Mouse (Mus musculus): Measurements from ENCODE around the gene Slc44a3. TPM values are rescaled to one million over a fixed set of nuclear protein-coding genes. Genes with fewer than 3 reads are reported as not detected.

Slc44a3 gene
- polyA plus RNA-seq, 1 experiment = 2.3 TPM

DNA sequence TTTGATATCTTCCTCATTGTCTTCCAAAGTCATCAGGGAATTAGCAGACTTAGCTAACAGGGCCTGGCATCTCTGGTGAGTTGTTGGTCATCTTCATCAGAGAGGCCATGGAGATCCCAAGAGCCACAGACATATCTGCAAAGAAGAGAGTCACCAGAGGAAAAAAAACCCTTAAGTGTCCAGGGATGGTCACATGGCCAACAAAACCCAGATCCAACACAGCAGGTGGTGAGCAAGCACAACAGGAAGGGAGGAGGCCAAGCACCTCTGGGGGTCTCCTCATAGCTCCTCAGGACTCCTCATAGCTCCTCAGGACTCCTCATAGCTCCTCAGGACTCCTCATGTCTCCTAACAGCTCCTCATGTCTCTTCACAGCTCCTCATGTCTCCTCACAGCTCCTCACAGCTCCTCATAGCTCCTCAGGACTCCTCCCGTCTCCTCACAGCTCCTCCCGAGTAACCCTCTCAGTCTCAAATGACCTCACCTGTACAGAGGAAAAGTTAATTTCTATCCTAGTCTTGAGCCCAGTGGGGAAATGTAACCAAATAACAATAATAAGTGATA, 35.2 kb upstream of the Slc44a3 start:
- no peaks in the 10 kb centered on the region for H3K79me2 ChIP-seq (ENCODE audit: control insufficient read depth, insufficient read depth)
- no peaks in the 10 kb centered on the region for H3K27me3 ChIP-seq (ENCODE audit: control insufficient read depth, insufficient read depth, insufficient read length)
- peak overlapping the region; percentile 8 for H3K4me2 ChIP-seq (ENCODE audit: low read depth)
- H3ac ChIP-seq (ENCODE audit: control insufficient read depth, insufficient read length) = no peak overlapping the region
- no peak overlapping the region for H3K4me3 ChIP-seq
- TF ChIP-seq USF1 (IDR thresholded peaks at IDR 0.05; ENCODE audit: low read depth) (peak; percentile 71), REST (IDR thresholded peaks at IDR 0.05; ENCODE audit: insufficient read depth, insufficient read length) (no peak)
- H3K36me3 ChIP-seq (ENCODE audit: control insufficient read depth, insufficient read depth) = no peaks in the 10 kb centered on the region

DNA sequence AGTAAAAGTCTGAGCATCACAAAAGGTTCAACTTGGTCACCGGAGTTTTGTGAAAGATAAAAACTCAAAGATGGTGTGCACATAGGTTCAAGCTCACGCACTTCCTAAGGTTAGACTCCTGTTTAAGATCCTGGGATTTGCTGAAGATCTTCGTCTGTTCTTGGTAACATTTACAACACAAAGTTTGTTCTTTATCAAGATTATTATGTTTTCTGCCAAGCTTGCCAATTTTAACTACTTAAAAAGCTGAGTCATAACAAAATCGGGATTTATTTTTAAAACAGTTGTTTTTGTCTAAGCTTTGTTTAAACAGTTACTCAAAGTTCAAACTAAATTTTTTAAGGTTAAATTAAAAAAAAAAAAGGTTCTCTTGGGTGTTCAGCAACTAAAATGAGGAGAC, 34.7 kb upstream of the Slc44a3 start:
- TF ChIP-seq CEBPB (IDR thresholded peaks at IDR 0.05; ENCODE audit: insufficient read depth, poor library complexity, severe bottlenecking) (no peak), USF1 (IDR thresholded peaks at IDR 0.05; ENCODE audit: low read depth) (no peak), MAX (IDR thresholded peaks at IDR 0.05; ENCODE audit: low read depth) (no peak)
- Histone ChIP-seq H3K4me2 (ENCODE audit: low read depth) (peak overlapping the region; percentile 8), H3K27me3 (ENCODE audit: control insufficient read depth, insufficient read depth, insufficient read length) (no peaks in the 10 kb centered on the region), H3K4me3 (no peak overlapping the region), H3K36me3 (ENCODE audit: control insufficient read depth, insufficient read depth) (no peaks in the 10 kb centered on the region), H3K79me2 (ENCODE audit: control insufficient read depth, insufficient read depth) (no peaks in the 10 kb centered on the region), H3ac (ENCODE audit: control insufficient read depth, insufficient read length) (no peak overlapping the region)

DNA sequence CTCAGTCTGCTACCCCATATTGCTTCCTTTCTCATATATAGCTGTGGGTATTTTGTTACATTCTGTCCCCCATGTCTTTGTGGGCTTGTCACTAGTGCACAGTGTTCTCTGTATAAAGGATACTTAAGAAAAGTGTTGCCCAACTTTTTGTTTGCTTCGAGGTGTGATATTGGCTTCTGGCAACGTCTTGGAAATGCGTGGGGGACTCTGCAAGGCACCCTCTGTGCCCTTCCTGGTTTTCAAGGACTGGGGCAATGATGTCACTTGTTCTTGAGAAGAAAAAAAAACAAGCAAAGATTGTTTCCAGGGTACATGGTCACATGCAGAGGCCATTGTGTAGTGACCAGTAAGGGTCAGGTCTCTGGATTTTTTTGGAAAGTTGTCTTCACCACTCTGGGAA, 29.6 kb upstream of the Slc44a3 start:
- Histone ChIP-seq H3ac (ENCODE audit: control insufficient read depth, insufficient read length) (no peak overlapping the region), H3K27me3 (ENCODE audit: control insufficient read depth, insufficient read depth, insufficient read length) (no peaks in the 10 kb centered on the region), H3K79me2 (ENCODE audit: control insufficient read depth, insufficient read depth) (no peaks in the 10 kb centered on the region), H3K4me3 (no peak overlapping the region), H3K36me3 (ENCODE audit: control insufficient read depth, insufficient read depth) (no peaks in the 10 kb centered on the region), H3K4me2 (ENCODE audit: low read depth) (no peak overlapping the region)
- TF ChIP-seq POLR2AphosphoS2 (IDR thresholded peaks at IDR 0.05; ENCODE audit: insufficient read length, low read depth) (no peak), TCF3 (IDR thresholded peaks at IDR 0.05; ENCODE audit: insufficient read length, low read depth) (no peak), POLR2A (IDR thresholded peaks at IDR 0.05; ENCODE audit: insufficient read length, low read depth) (no peak), MAX (IDR thresholded peaks at IDR 0.05; ENCODE audit: low read depth) (no peak), SRF (IDR thresholded peaks at IDR 0.05; ENCODE audit: control insufficient read depth, insufficient read length, low read depth) (no peak), E2F4 (IDR thresholded peaks at IDR 0.05; ENCODE audit: insufficient read depth) (no peak), CEBPB (IDR thresholded peaks at IDR 0.05; ENCODE audit: insufficient read depth, poor library complexity, severe bottlenecking) (no peak), MYOG (IDR thresholded peaks at IDR 0.05; ENCODE audit: control insufficient read depth in 1 of 3, insufficient read depth in 1 of 3, insufficient read length in 2 of 3, low read depth in 2 of 3) (no peak), TCF12 (IDR thresholded peaks at IDR 0.05; ENCODE audit: insufficient read depth, poor library complexity, severe bottlenecking) (no peak), MYOD1 (IDR thresholded peaks at IDR 0.05; ENCODE audit: control insufficient read depth in 1 of 3, insufficient read length in 2 of 3, low read depth in 2 of 3) (no peak), USF1 (IDR thresholded peaks at IDR 0.05; ENCODE audit: low read depth) (no peak), REST (IDR thresholded peaks at IDR 0.05; ENCODE audit: insufficient read depth, insufficient read length) (no peak)

DNA sequence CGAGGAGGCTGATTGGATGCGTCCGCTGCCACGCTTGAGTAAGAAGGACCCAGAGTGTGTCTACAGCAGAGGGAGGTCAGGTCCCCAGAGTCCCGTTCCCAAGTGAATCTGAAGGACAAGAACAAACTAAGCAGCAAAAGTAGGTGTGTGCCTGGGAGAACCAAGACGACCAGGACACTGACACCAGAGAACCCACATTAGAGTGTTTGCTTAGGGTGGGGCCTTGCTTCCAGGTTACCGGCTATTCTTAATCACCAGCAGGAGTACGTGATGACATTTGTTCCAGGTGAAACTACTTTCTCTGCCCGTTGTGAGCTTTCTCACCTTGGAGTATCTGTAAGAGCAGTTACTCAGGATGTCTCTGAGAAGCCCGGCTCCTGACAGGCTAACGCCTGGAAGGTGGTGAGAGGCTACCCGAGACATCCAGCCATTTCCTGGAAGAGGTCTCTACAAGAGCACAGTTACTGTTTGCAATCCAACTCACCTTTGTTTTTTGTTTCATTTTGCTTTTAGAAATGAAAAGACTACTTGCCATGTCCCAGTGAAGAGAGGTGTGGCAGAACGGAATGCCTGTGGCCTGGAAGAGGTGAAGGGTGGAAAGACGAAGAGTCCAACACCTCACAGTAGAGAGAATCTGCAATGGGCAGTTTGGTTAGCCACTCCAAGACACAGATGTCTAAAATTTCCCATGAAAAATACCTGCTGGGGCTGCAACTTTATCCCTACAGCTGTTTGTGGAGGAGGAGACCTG, 28.1 kb upstream of the Slc44a3 start:
- Histone ChIP-seq H3K36me3 (ENCODE audit: control insufficient read depth, insufficient read depth) (no peaks in the 10 kb centered on the region), H3K4me2 (ENCODE audit: low read depth) (no peak overlapping the region), H3K4me3 (no peak overlapping the region), H3K79me2 (ENCODE audit: control insufficient read depth, insufficient read depth) (no peaks in the 10 kb centered on the region), H3K27me3 (ENCODE audit: control insufficient read depth, insufficient read depth, insufficient read length) (no peaks in the 10 kb centered on the region), H3ac (ENCODE audit: control insufficient read depth, insufficient read length) (no peak overlapping the region)
- TF ChIP-seq SRF (IDR thresholded peaks at IDR 0.05; ENCODE audit: control insufficient read depth, insufficient read length, low read depth) = no peak
- TF ChIP-seq REST (IDR thresholded peaks at IDR 0.05; ENCODE audit: insufficient read depth, insufficient read length) = no peak
- no peak for TF ChIP-seq TCF3 (IDR thresholded peaks at IDR 0.05; ENCODE audit: insufficient read length, low read depth)
- TF ChIP-seq MYOG (IDR thresholded peaks at IDR 0.05; ENCODE audit: control insufficient read depth in 1 of 3, insufficient read depth in 1 of 3, insufficient read length in 2 of 3, low read depth in 2 of 3) = no peak
- no peak for TF ChIP-seq CEBPB (IDR thresholded peaks at IDR 0.05; ENCODE audit: insufficient read depth, poor library complexity, severe bottlenecking)

DNA sequence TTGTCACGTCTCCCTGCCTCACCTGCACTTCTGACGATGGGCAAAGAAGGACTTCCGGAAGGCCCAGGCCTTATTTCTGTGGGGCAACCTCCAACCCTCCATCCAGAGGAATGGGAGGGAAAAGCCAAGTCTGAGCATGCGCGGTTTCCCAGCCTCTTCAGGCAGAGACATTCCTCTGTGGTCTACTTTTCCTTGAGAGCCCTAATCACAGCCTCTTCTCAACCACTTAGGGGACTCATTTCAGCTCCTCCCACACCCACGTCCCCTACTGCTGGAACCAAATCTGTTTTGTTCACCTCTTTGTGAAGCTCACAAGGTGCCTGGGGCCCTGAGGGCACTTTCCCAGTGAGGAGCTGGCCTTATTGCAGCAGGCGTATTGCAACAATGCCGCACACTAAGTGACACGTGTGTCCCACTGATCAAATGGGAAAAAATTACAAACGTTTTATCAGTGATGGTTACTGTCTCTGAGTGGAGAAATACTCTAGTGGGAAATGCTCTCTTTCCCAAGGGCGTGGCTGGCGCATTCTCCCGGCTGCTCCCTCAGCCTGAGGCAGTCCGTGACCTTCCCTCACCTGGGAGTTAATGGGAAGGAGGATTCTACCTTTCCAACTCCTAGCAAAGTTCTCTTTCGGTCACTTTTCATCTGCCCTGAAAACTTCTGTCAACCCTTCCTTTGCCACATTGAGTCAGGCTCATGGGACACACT, 27.4 kb upstream of the Slc44a3 start:
- Histone ChIP-seq H3K4me2 (ENCODE audit: low read depth) (no peak overlapping the region), H3K36me3 (ENCODE audit: control insufficient read depth, insufficient read depth) (no peaks in the 10 kb centered on the region), H3K79me2 (ENCODE audit: control insufficient read depth, insufficient read depth) (no peaks in the 10 kb centered on the region), H3K4me3 (no peak overlapping the region), H3ac (ENCODE audit: control insufficient read depth, insufficient read length) (no peak overlapping the region), H3K27me3 (ENCODE audit: control insufficient read depth, insufficient read depth, insufficient read length) (no peaks in the 10 kb centered on the region)
- TF ChIP-seq CEBPB (IDR thresholded peaks at IDR 0.05; ENCODE audit: insufficient read depth, poor library complexity, severe bottlenecking) = no peak

All from myocyte (in vitro differentiated cells).